Mouse (Mus musculus): ENCODE measurements at regions not wholly inside any gene's neighbourhood (a gene's known extent, or its start where the extent isn't known, plus 50 kb on each side); places are given as distances from the start of the nearest gene placed in this dataset.

- DNase-seq (ENCODE audit: low spot score in 2 of 2): peak; percentile 55 to 62
These were observed 82.7 kb upstream of the Lingo2 start for GRCm38 (mm10) chr4:37034200-37034599.

Data from frontal cortex, postnatal 36 days (tissue).